Mouse (Mus musculus) hindbrain, embryonic 12.5 days (tissue): ENCODE results near the gene Ttll8. TPM values are rescaled to one million over a fixed set of nuclear protein-coding genes. Genes with fewer than 3 reads are reported as not detected.

Experiments
- ATAC-seq: fragments of 200-750 bp; cut with Nextera tagmentation; 2 replicates; pipeline ENCODE4 v1.8.0; 2017; ENCODE audit warnings: moderate TSS enrichment; ENCODE audit not compliant: low FRiP score
- H3K27ac ChIP-seq: fragments of 300-500 bp; sonication (generic); 2 replicates; pipeline ENCODE4 v1.5.1; 2016; ENCODE audit warnings: mild to moderate bottlenecking
- H3K27me3 ChIP-seq: fragments of 300-500 bp; sonication (generic); 2 replicates; pipeline ENCODE4 v1.6.1; 2016; ENCODE audit warnings: mild to moderate bottlenecking
- H3K36me3 ChIP-seq: fragments of 300-500 bp; sonication (generic); 2 replicates; pipeline ENCODE4 v1.6.1; 2016; ENCODE audit warnings: mild to moderate bottlenecking
- H3K4me1 ChIP-seq: fragments of 300-500 bp; sonication (generic); 2 replicates; pipeline ENCODE4 v1.6.1; 2016
- H3K4me2 ChIP-seq: fragments of 300-500 bp; sonication (generic); replicated peaks from 2 replicates; pipeline ENCODE4 v1.6.1; 2016; ENCODE audit warnings: mild to moderate bottlenecking
- H3K4me3 ChIP-seq: fragments of 300-500 bp; sonication (generic); 2 replicates; pipeline ENCODE4 v1.5.1; 2016; ENCODE audit warnings: mild to moderate bottlenecking
- H3K9ac ChIP-seq: fragments of 300-500 bp; sonication (generic); 2 replicates; pipeline ENCODE4 v1.6.1; 2016; ENCODE audit warnings: mild to moderate bottlenecking, moderate library complexity
- H3K9me3 ChIP-seq: fragments of 300-500 bp; sonication (generic); replicated peaks from 2 replicates; pipeline ENCODE4 v1.6.1; 2016; ENCODE audit warnings: mild to moderate bottlenecking
- WGBS: fragments of 180-500 bp; shearing (Covaris S2); methylation state at CpG from one replicate; pipeline ENCODE4 v1.1.7; 2016; 5-methylcytosine and 5-hydroxymethylcytosine counted together
- polyA plus RNA-seq: library from polyadenylated mRNA; unstranded; fragments of >200 nt; fragmentation: Nextera tagmentation; extraction: Ambion mirVana; gene quantifications from 2 replicates; pipeline ENCODE4 v1.2.1, GENCODE M21; 2016

The Ttll8 gene
- polyA plus RNA-seq, 1 experiment from 2014 or later, result not detected

GRCm38 (mm10) chr15:88841160-88841559, 113.1 kb downstream of the Ttll8 start:
- no peaks in the 10 kb centered on the region for H3K9me3 ChIP-seq
- WGBS, result 92% methylated on average over 2 of the region's 2 CpGs

More at GRCm38 (mm10) chr15:88841160-88841559, 113.1 kb downstream of the Ttll8 start:
- Histone ChIP-seq H3K9ac (no peak overlapping the region), H3K27me3 (no peaks in the 10 kb centered on the region; the same call in 1 of the 2 replicates), H3K4me2 (no peak overlapping the region), H3K4me3 (no peak overlapping the region), H3K36me3 (no peaks in the 10 kb centered on the region), H3K4me1 (peaks cover 31% of the 10 kb centered on the region), H3K27ac (no peak overlapping the region)
- no peak for ATAC-seq

Other genes with a start within 250 kb of the Ttll8 start
- gene Brd1, start 220.2 kb downstream of the Ttll8 start, polyA plus RNA-seq, result 26.9 and 28.2 TPM in 2 replicates
- gene Zbed4, start 202.8 kb downstream of the Ttll8 start, polyA plus RNA-seq, result 37.1 and 37.3 TPM in 2 replicates
- gene Alg12, start 135.1 kb downstream of the Ttll8 start, polyA plus RNA-seq, result 9.1 and 9.9 TPM in 2 replicates
- 65.2 and 74.8 TPM in 2 replicates for gene Creld2, start 134.8 kb downstream of the Ttll8 start, polyA plus RNA-seq
- 45.3 and 48.0 TPM in 2 replicates for gene Pim3, start 92.2 kb downstream of the Ttll8 start, polyA plus RNA-seq
- 4.7 and 6.2 TPM in 2 replicates for gene Mlc1, start 24.6 kb upstream of the Ttll8 start, polyA plus RNA-seq
- not detected in 2 replicates for gene Mov10l1, start 28.5 kb upstream of the Ttll8 start, polyA plus RNA-seq
- 2.0 and 2.1 TPM in 2 replicates for gene Panx2, start 105.3 kb upstream of the Ttll8 start, polyA plus RNA-seq
- 43.2 and 48.4 TPM in 2 replicates for gene Trabd, start 120.7 kb upstream of the Ttll8 start, polyA plus RNA-seq
- gene Selenoo, start 134.7 kb upstream of the Ttll8 start, polyA plus RNA-seq, result 23.9 and 24.8 TPM in 2 replicates
- 22.3 and 22.8 TPM in 2 replicates for gene Tubgcp6, start 168.7 kb upstream of the Ttll8 start, polyA plus RNA-seq
- gene Hdac10, start 174.3 kb upstream of the Ttll8 start, polyA plus RNA-seq, result 18.8 and 22.0 TPM in 2 replicates
- 10.0 and 11.4 TPM in 2 replicates for gene Mapk12, start 186.3 kb upstream of the Ttll8 start, polyA plus RNA-seq
- gene Mapk11, start 195.2 kb upstream of the Ttll8 start, polyA plus RNA-seq, result 39.0 and 41.9 TPM in 2 replicates
- gene Plxnb2, start 226.4 kb upstream of the Ttll8 start, polyA plus RNA-seq, result 167 and 169 TPM in 2 replicates
- gene Dennd6b, start 242.1 kb upstream of the Ttll8 start, polyA plus RNA-seq, result 54.6 and 57.7 TPM in 2 replicates